Mouse (Mus musculus) retina, postnatal 1 day (tissue): ENCODE data around the gene Zfp938.

Source experiments
- DNase-seq: peaks from one replicate; pipeline ENCODE4 v3.0.0-alpha.2; 2012

Gene Zfp938

DNA sequence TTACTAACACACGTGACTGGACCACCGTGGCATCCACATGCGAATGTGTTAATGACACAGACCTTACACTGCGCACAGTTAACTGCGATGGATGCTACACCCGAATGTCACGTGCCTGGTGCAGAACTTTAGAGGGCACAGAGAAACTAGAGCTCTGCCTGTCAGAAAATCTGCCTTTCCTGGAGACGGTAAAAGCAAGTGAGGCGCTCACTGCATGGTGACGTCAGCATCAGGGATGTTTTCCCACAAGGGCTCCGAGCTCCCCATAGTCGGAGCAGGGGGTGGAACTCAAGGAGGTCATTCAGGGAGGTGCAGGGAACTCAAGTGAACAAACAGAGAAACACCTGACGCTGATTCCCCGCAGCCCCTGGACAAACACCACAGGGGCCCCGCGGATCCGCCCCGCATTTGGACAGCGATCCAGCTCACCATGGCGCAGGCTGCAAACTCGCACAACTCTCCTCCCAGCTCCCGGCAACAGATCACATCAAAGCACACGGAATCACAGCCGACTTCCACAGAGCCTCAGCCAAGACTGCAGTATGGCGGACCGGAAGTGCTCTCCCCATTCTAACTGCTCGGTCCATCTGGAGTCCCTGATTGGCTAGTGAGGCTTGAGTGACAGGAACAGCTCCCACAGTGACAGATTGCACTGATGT lies at the start of gene Zfp938:
TSS of gene Zfp938 (minus strand) at position 539 of the 659 bp plus-strand sequence.
- DNase-seq, result peak; percentile 97

DNA sequence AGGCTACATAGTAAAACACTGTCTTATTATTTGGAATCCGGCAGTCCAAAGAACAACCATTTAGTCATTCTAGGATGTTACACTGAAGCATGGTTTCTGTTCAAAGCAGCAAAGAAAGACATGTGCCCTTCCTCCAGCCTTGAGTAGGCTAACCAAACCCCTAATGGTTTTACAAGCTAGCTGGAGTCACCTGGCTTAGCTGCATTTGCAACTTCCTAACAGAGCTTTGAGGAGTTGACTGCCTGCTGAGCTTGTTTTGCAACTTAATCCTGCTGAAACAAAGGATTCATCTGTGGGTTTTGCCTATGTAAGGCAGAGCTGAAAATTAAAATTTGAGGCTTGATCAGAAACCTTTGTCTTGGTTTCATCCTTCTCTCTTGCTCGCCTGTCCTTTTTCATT lies 16.3 kb upstream of the Zfp938 start:
- DNase-seq, result no peak

DNA sequence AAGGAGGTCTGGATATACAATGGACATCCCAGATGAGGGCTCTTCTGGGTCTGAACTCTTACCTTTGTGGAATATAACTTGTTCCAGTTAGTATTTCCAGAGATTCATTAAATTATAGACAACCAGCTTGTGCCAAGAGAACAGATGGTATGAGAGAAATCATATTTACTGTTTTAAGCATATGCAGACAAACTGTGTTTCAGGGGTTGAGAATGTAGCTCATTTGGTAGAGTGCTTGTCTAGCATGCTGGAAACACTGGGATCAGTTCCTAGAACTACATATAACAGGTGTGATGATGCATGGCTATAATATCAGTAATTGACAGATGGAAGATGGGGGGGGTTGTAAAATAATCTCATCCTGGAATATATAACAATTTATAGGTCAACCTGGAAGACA lies 3.9 kb upstream of the Zfp938 start:
- no peak for DNase-seq

GRCm38 (mm10) chr10:82241401-82241788 lies 315 bp upstream of the Zfp938 start:
- DNase-seq, result no peak

DNA sequence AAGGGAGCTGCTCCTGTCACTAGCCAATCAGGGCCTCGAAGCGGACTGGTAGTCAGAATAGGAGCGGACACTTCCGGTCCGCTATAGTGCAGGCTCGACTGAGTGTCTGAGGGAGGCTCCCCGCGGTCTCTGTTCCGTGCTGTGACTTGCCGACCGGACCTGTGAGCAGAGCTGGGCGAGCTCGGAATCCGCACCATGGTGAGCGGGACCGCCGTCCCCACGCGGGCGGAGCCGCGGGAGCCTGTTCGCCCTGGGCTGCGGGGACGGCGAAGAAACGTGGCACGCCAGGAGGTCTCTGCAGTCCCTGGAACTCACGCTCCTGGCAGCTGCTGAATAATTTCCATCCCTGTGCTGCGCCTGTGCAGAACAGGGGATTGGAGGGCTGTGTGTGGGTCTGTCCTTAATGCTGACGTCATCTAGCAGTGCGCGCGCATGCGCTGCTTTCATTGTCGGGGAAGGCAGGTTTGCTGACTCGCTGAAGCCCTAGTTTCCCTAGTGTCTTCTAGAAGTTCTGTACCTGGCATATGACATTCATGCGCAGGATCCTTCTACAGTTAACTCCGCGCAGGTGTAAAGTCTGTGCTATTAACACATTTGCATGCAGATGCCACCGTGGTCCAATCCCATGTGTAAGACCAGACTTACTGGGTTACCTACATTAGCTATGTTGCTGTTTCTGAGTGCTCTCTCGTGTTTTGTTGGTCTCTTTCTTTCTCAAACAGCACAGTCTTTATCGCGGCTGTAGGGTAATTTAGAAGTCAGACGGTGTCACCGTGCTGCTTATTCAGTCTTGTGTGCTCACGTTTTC lies 62.6 kb downstream of the Zfp938 start:
- peak; percentile 97 for DNase-seq
